Mouse (Mus musculus): Measurements from ENCODE around the gene Acoxl. TPM values are rescaled to one million over a fixed set of nuclear protein-coding genes. Genes with fewer than 3 reads are reported as not detected.
"Not testable (repeated sequence)": the region's sequence is repeated elsewhere in the genome, so short reads cannot be mapped to it uniquely, and the experiment has no call there.

Gene Acoxl
- total RNA-seq, 2 experiments from 2014 or later = 0.21 to 0.47 TPM

- no peak for DNase-seq (ENCODE audit: low spot score in 2 of 2)
Measured at GRCm38 (mm10) chr2:128072944-128073343, 234.3 kb downstream of the Acoxl start.

GRCm38 (mm10) chr2:128073603-128074002, 234.9 kb downstream of the Acoxl start:
- no peak for DNase-seq (ENCODE audit: low spot score in 2 of 2)

GRCm38 (mm10) chr2:128076936-128077335, 238.3 kb downstream of the Acoxl start:
- no peak for DNase-seq (ENCODE audit: low spot score in 2 of 2)

- no peak for DNase-seq (ENCODE audit: low spot score in 2 of 2)
Measured at GRCm38 (mm10) chr2:128078859-128079258, 240.2 kb downstream of the Acoxl start.

GRCm38 (mm10) chr2:128079316-128079715, 240.6 kb downstream of the Acoxl start:
- DNase-seq (ENCODE audit: low spot score in 2 of 2) = no peak

GRCm38 (mm10) chr2:128083844-128084243, 245.2 kb downstream of the Acoxl start:
- no peak for DNase-seq (ENCODE audit: low spot score in 2 of 2)

- no peak for DNase-seq (ENCODE audit: low spot score in 2 of 2)
Measured at GRCm38 (mm10) chr2:128084607-128085006, 245.9 kb downstream of the Acoxl start.

- DNase-seq (ENCODE audit: low spot score in 2 of 2) = no peak
Measured at GRCm38 (mm10) chr2:128085481-128085880, 246.8 kb downstream of the Acoxl start.

GRCm38 (mm10) chr2:128086301-128086886, 247.7 kb downstream of the Acoxl start:
- no peak for DNase-seq (ENCODE audit: low spot score in 2 of 2)

- no peak for DNase-seq (ENCODE audit: low spot score in 2 of 2)
Measured at GRCm38 (mm10) chr2:128086996-128087526, 248.4 kb downstream of the Acoxl start.

- no peak for DNase-seq (ENCODE audit: low spot score in 2 of 2)
Measured at GRCm38 (mm10) chr2:128087798-128088545, 249.3 kb downstream of the Acoxl start.

GRCm38 (mm10) chr2:128090283-128090885, 251.7 kb downstream of the Acoxl start:
- no peak for DNase-seq (ENCODE audit: low spot score in 2 of 2)

- DNase-seq (ENCODE audit: low spot score in 2 of 2) = no peak
Measured at GRCm38 (mm10) chr2:128091431-128092369, 253.0 kb downstream of the Acoxl start.

GRCm38 (mm10) chr2:128092451-128092850, 253.8 kb downstream of the Acoxl start:
- DNase-seq (ENCODE audit: low spot score in 2 of 2) = no peak

- no peak for DNase-seq (ENCODE audit: low spot score in 2 of 2)
Measured at GRCm38 (mm10) chr2:128094196-128094595, 255.5 kb downstream of the Acoxl start.

- DNase-seq (ENCODE audit: low spot score in 2 of 2) = no peak
Measured at GRCm38 (mm10) chr2:128094602-128095001, 255.9 kb downstream of the Acoxl start.

GRCm38 (mm10) chr2:128095270-128095669, 256.6 kb downstream of the Acoxl start:
- DNase-seq (ENCODE audit: low spot score in 2 of 2) = no peak

- DNase-seq (ENCODE audit: low spot score in 2 of 2) = no peak
Measured at GRCm38 (mm10) chr2:128096070-128096469, 257.4 kb downstream of the Acoxl start.

GRCm38 (mm10) chr2:128098118-128098517, 259.4 kb downstream of the Acoxl start:
- not testable (repeated sequence) for DNase-seq (ENCODE audit: low spot score in 2 of 2)

- DNase-seq (ENCODE audit: low spot score in 2 of 2) = no peak
Measured at GRCm38 (mm10) chr2:128102086-128102485, 263.4 kb downstream of the Acoxl start.

GRCm38 (mm10) chr2:128104815-128105214, 266.1 kb downstream of the Acoxl start:
- no peak for DNase-seq (ENCODE audit: low spot score in 2 of 2)

All from gastrocnemius, postnatal 4 days (tissue).